Mouse (Mus musculus) spleen, adult 10 weeks (tissue): Measurements from ENCODE around the gene Vmn1r76. TPM values are rescaled to one million over a fixed set of nuclear protein-coding genes. Genes with fewer than 3 reads are reported as not detected.

Source experiments
- polyA plus RNA-seq: library from polyadenylated mRNA; stranded (reverse); fragments of 350-450 nt; fragmentation: Illumina TruSeq; extraction: RNeasy Lipid Tissue Mini Kit (QIAGEN cat#74804); gene quantifications from one replicate; pipeline ENCODE4 v1.2.3, GENCODE M21; 2015; ENCODE audit warnings: low replicate concordance; ENCODE audit not compliant: insufficient read depth

Vmn1r76 gene
- not detected for polyA plus RNA-seq

GRCm38 (mm10) chr7:11938113-11938512 lies at the start of gene Vmn1r76:
Gene Vmn1r76, minus strand, starts transcription at chr7:11938213.

GRCm38 (mm10) chr7:11874330-11874729 lies 63.7 kb downstream of the Vmn1r76 start, which contains the start of gene Vmn1r75:
Gene Vmn1r75, plus strand, starts transcription at chr7:11874630.

Other genes starting within 250 kb of the Vmn1r76 start
- not detected for gene Vmn1r73, start 207.9 kb downstream of the Vmn1r76 start, polyA plus RNA-seq
- gene Vmn1r74, start 104.2 kb downstream of the Vmn1r76 start, polyA plus RNA-seq = not detected
- not detected for gene Vmn1r75, start 63.6 kb downstream of the Vmn1r76 start, polyA plus RNA-seq
- not detected for gene Vmn1r77, start 98.5 kb upstream of the Vmn1r76 start, polyA plus RNA-seq
- not detected for gene Vmn1r78, start 212.0 kb upstream of the Vmn1r76 start, polyA plus RNA-seq
- gene Vmn1r79, start 233.1 kb upstream of the Vmn1r76 start, polyA plus RNA-seq = not detected